Mouse (Mus musculus) lung, postnatal 0 days (tissue): ENCODE data around the gene Zdhhc13.

Experiments used
- CTCF ChIP-seq: IDR thresholded peaks from 2 replicates; pipeline ENCODE4 v1.5.1; 2016; ENCODE audit warnings: antibody characterized with exemption, mild to moderate bottlenecking
- EP300 ChIP-seq: IDR thresholded peaks from 2 replicates; pipeline ENCODE4 v1.6.1; 2016; ENCODE audit warnings: antibody characterized with exemption, mild to moderate bottlenecking, control low read depth

GRCm38 (mm10) chr7:48788851-48789572, at the start of gene Zdhhc13:
- TF ChIP-seq CTCF (no peak), EP300 (no peak)
